Mouse (Mus musculus) liver, embryonic 14.5 days (tissue): ENCODE results near the gene Srcap.

Experiments
- CTCF ChIP-seq: IDR thresholded peaks from 2 replicates; pipeline ENCODE4 v1.5.1; 2016; ENCODE audit warnings: antibody characterized with exemption, low read depth, control low read depth
- EP300 ChIP-seq: IDR thresholded peaks from 2 replicates; pipeline ENCODE4 v1.6.1; 2016; ENCODE audit warnings: antibody characterized with exemption, low read depth

- TF ChIP-seq CTCF (no peak), EP300 (no peak)
These were observed 1.2 kb downstream of the Srcap start for GRCm38 (mm10) chr7:127513016-127513390.
